Mouse (Mus musculus): Measurements from ENCODE around the gene Trpm5.

DNA sequence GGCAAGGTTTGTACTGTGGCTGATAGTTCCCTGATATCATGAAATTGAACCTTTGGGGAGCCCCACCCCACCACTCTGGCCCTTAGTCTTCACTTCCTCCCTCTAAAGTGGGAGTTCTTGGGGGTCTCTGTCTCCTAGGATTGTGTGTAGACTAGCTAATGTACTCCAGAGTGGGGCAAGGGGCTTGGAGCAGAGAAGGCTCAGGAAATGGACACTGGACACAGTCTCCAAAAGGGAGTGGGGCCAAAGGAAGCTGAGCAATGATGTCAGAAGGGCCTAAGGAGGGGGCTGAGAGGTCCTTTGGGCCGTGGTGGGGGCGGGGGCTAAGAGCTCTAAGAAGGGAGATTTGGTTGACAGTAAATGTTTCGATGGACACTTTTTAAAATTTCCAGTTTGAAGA is 39.4 kb downstream of the Trpm5 start:
- TF ChIP-seq CTCF (IDR thresholded peaks at IDR 0.05) (no peak), EP300 (IDR thresholded peaks at IDR 0.05) (no peak)
